Mouse (Mus musculus) ovary, postnatal 10 days (tissue): ENCODE results near the gene Dbt.

Experiments
- DNase-seq: peaks from one replicate; pipeline ENCODE4 v3.0.0; 2022; ENCODE audit warnings: low spot score

The Dbt gene

GRCm38 (mm10) chr3:116512904-116513716, at the start of gene Dbt:
Dbt (plus strand) TSS chr3:116513070.
- DNase-seq = peak; percentile 50

- no peak for DNase-seq
Measured at GRCm38 (mm10) chr3:116464318-116464717, 48.6 kb upstream of the Dbt start.

GRCm38 (mm10) chr3:116465709-116466108, 47.2 kb upstream of the Dbt start:
- DNase-seq = no peak

- no peak for DNase-seq
Measured at GRCm38 (mm10) chr3:116474602-116475001, 38.3 kb upstream of the Dbt start.

GRCm38 (mm10) chr3:116476686-116477298, 36.1 kb upstream of the Dbt start:
- DNase-seq = no peak

- no peak for DNase-seq
Measured at GRCm38 (mm10) chr3:116477351-116477750, 35.5 kb upstream of the Dbt start.

GRCm38 (mm10) chr3:116480119-116480518, 32.8 kb upstream of the Dbt start:
- DNase-seq = no peak

- DNase-seq = no peak
Measured at GRCm38 (mm10) chr3:116480937-116481336, 31.9 kb upstream of the Dbt start.

GRCm38 (mm10) chr3:116482724-116483123, 30.1 kb upstream of the Dbt start:
- DNase-seq = no peak

GRCm38 (mm10) chr3:116483271-116483670, 29.6 kb upstream of the Dbt start:
- DNase-seq = no peak

GRCm38 (mm10) chr3:116490920-116491319, 21.9 kb upstream of the Dbt start:
- DNase-seq = no peak

- DNase-seq = no peak
Measured at GRCm38 (mm10) chr3:116491923-116492454, 20.9 kb upstream of the Dbt start.

GRCm38 (mm10) chr3:116493658-116494057, 19.2 kb upstream of the Dbt start:
- DNase-seq = no peak

GRCm38 (mm10) chr3:116495671-116496070, 17.2 kb upstream of the Dbt start:
- DNase-seq = no peak

- peak; percentile 99 for DNase-seq
Measured at GRCm38 (mm10) chr3:116507772-116508351, 5.0 kb upstream of the Dbt start, which contains the start of gene Rtca. Rtca (minus strand) TSS chr3:116508208.

GRCm38 (mm10) chr3:116512151-116512903, 543 bp upstream of the Dbt start:
- DNase-seq = no peak

- no peak for DNase-seq
Measured at GRCm38 (mm10) chr3:116520141-116520761, 7.4 kb downstream of the Dbt start.

- no peak for DNase-seq
Measured at GRCm38 (mm10) chr3:116529741-116530140, 16.9 kb downstream of the Dbt start.

GRCm38 (mm10) chr3:116530826-116531225, 18.0 kb downstream of the Dbt start:
- no peak for DNase-seq

GRCm38 (mm10) chr3:116536428-116537199, 23.7 kb downstream of the Dbt start:
- no peak for DNase-seq

- DNase-seq = no peak
Measured at GRCm38 (mm10) chr3:116537200-116537573, 24.3 kb downstream of the Dbt start.
